Mouse (Mus musculus) left cerebral cortex, adult 2 months (tissue): ENCODE measurements around the gene Baz1a. TPM values are rescaled to one million over a fixed set of nuclear protein-coding genes. Genes with fewer than 3 reads are reported as not detected.
"Not testable (repeated sequence)": the region's sequence is repeated elsewhere in the genome, so short reads cannot be mapped to it uniquely, and the experiment has no call there.

Experiments used
- DNase-seq, 2 experiments: peaks; one replicate each; pipeline ENCODE4 v3.0.0; 2021 to 2022; ENCODE audit warnings: low spot score in 2 of 2, mixed read lengths in 1 of 2; ENCODE audit errors: extremely low spot score in 1 of 2
- H3K27ac ChIP-seq: fragments of 200-600 bp; 2 replicates; pipeline ENCODE4 v1.8.1; 2022
- H3K4me3 ChIP-seq: fragments of 200-600 bp; 2 replicates; pipeline ENCODE4 v1.8.1; 2022
- CTCF ChIP-seq: fragments of 200-600 bp; IDR thresholded peaks from 2 replicates; pipeline ENCODE4 v1.8.1; 2022; ENCODE audit warnings: antibody characterized with exemption, mild to moderate bottlenecking, moderate library complexity
- intact Hi-C: fragments of 180-260 bp; cut with DNase I; formaldehyde crosslinking; loops from one replicate; pipeline ENCODE4 v1.15.1; 2025
- total RNA-seq, 2 experiments: library from RNA; stranded (reverse); gene quantifications; 2 replicates each; pipeline ENCODE4 v1.2.3; 2021

Gene Baz1a
- total RNA-seq, 2 experiments from 2014 or later: 5.1 to 7.0 TPM

- no peak for DNase-seq
- H3K4me3 ChIP-seq: no peak overlapping the region
- no peak for TF ChIP-seq CTCF
- intact Hi-C loops: no loop called here
- H3K27ac ChIP-seq: no peak overlapping the region
These were observed 57.7 kb downstream of the Baz1a start for GRCm38 (mm10) chr12:54956457-54956856.

GRCm38 (mm10) chr12:54946116-54946515 is 68.0 kb downstream of the Baz1a start:
- no peak for DNase-seq
- no peak for TF ChIP-seq CTCF
- H3K27ac ChIP-seq: no peak overlapping the region
- intact Hi-C loops: no loop called here
- H3K4me3 ChIP-seq: no peak overlapping the region

- H3K27ac ChIP-seq, H3K4me3 ChIP-seq, intact Hi-C loops, DNase-seq: not testable (repeated sequence)
- TF ChIP-seq CTCF: peak; percentile 15
These were observed 71.5 kb downstream of the Baz1a start for GRCm38 (mm10) chr12:54942586-54943157.

GRCm38 (mm10) chr12:54937581-54938343 is 76.4 kb downstream of the Baz1a start:
- DNase-seq, intact Hi-C loops: not testable (repeated sequence)

GRCm38 (mm10) chr12:54910387-54910786 is 103.8 kb downstream of the Baz1a start:
- Histone ChIP-seq H3K27ac (no peak overlapping the region), H3K4me3 (no peak overlapping the region)
- intact Hi-C loops: no loop called here
- DNase-seq: no peak
- no peak for TF ChIP-seq CTCF

More at GRCm38 (mm10) chr12:54937581-54938343, 76.4 kb downstream of the Baz1a start:
- H3K4me3 ChIP-seq, H3K27ac ChIP-seq: not testable (repeated sequence)

GRCm38 (mm10) chr12:54892559-54892958 is 121.6 kb downstream of the Baz1a start:
- H3K4me3 ChIP-seq, intact Hi-C loops, H3K27ac ChIP-seq, DNase-seq: not testable (repeated sequence)

GRCm38 (mm10) chr12:54890426-54890825 is 123.7 kb downstream of the Baz1a start:
- Histone ChIP-seq H3K27ac (no peak overlapping the region), H3K4me3 (no peak overlapping the region)
- intact Hi-C loops: no loop called here
- TF ChIP-seq CTCF: no peak; the same call in 1 of the 2 replicates
- DNase-seq: no peak

- TF ChIP-seq CTCF: no peak
- no peak for DNase-seq
- Histone ChIP-seq H3K4me3 (no peak overlapping the region), H3K27ac (no peak overlapping the region)
- intact Hi-C loops: no loop called here
These were observed 126.5 kb downstream of the Baz1a start for GRCm38 (mm10) chr12:54887580-54888127.

- no peak overlapping the region for H3K4me3 ChIP-seq
- DNase-seq: peak; percentile 39 to 53
- peak; percentile 79 for TF ChIP-seq CTCF
- intact Hi-C loops: loop anchor here (1.0 kb wide), 1 partner anchor 49 kb away; no protein-coding TSS in a partner anchor
- H3K27ac ChIP-seq: no peak overlapping the region
These were observed 134.5 kb downstream of the Baz1a start for GRCm38 (mm10) chr12:54879630-54880029.

GRCm38 (mm10) chr12:54879211-54879610 is 134.9 kb downstream of the Baz1a start:
- intact Hi-C loops: loop anchor here (1.0 kb wide), 1 partner anchor 49 kb away; no protein-coding TSS in a partner anchor
- no peak for TF ChIP-seq CTCF
- no peak for DNase-seq
- Histone ChIP-seq H3K4me3 (no peak overlapping the region), H3K27ac (no peak overlapping the region)

- intact Hi-C loops: no loop called here
- no peak for TF ChIP-seq CTCF
- Histone ChIP-seq H3K27ac (no peak overlapping the region), H3K4me3 (no peak overlapping the region)
- no peak for DNase-seq
These were observed 136.3 kb downstream of the Baz1a start for GRCm38 (mm10) chr12:54877875-54878274.

GRCm38 (mm10) chr12:54876879-54877278 is 137.3 kb downstream of the Baz1a start:
- Histone ChIP-seq H3K27ac (no peak overlapping the region), H3K4me3 (no peak overlapping the region)
- DNase-seq: no peak
- intact Hi-C loops: no loop called here
- TF ChIP-seq CTCF: no peak

- Histone ChIP-seq H3K4me3 (no peak overlapping the region), H3K27ac (no peak overlapping the region)
- TF ChIP-seq CTCF: no peak
- DNase-seq: no peak
- intact Hi-C loops: no loop called here
These were observed 139.4 kb downstream of the Baz1a start for GRCm38 (mm10) chr12:54874711-54875110.
